Mouse (Mus musculus): Measurements from ENCODE around the gene Phf24. TPM values are rescaled to one million over a fixed set of nuclear protein-coding genes. Genes with fewer than 3 reads are reported as not detected.

The Phf24 gene
- total and polyA plus RNA-seq, 3 experiments, result 0.92 to 2.6 (median 1.8) TPM

- no peak for DNase-seq
These were observed 3.1 kb upstream of the Phf24 start for GRCm38 (mm10) chr4:42913391-42913790.

DNA sequence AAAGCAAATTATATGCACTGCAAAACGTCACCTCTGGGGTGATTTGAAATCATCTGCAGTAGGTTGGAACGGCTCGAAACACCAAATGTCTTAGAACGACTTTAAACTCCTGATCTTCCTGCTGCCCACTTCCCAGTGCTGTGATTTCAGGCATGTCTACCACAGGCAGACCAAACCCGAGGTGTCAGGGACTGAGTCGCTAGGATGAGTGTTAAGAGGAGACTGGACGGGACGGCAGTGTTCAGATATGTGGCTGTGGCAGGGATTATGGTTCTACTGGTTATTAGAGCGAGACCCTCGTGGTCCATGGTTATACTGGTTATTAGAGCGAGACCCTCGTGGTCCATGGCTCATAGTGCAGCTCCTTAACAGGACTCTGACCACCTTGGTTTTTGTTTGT, 1.1 kb upstream of the Phf24 start:
- DNase-seq, result no peak

DNA sequence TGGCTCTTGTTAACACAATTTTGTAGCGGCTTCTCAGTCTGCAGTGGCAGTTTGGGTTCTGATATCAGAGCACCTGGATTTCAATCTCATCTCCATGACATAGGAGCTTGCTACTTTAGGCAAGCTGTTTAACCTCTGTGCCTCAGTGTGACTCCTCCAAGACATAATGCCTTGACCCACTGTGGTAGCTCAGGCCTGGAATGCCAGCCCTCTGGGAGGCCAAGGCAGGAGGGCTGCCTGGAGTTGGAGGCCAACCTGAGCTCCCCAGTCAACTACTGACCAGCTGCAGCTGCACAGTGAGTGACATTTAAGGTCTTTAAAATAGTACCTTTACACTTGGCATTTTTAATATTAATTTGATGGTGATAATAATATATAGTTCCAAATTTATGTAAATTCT, 494 bp upstream of the Phf24 start:
- DNase-seq, result no peak

GRCm38 (mm10) chr4:42917402-42917774, 928 bp downstream of the Phf24 start:
- DNase-seq, result no peak

DNA sequence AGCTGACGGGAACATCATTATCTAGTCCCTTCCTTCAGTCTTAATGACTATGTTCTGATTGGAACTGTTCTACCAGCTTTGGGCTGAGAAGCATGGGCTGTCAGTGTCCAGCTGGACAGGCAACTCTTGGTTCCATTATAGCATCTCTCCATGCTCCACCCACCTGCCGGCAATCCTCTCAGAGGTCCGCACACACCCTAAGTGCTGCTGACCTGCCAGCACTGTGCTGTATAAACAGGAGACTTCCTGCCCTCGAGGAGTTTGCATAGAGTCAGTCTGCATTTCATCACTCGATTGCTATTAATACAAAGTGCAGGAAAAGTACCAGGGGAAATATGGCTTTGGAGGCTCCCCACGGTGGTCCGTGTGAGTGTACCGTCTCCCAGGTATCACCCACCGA, 4.3 kb downstream of the Phf24 start:
- DNase-seq, result no peak

DNA sequence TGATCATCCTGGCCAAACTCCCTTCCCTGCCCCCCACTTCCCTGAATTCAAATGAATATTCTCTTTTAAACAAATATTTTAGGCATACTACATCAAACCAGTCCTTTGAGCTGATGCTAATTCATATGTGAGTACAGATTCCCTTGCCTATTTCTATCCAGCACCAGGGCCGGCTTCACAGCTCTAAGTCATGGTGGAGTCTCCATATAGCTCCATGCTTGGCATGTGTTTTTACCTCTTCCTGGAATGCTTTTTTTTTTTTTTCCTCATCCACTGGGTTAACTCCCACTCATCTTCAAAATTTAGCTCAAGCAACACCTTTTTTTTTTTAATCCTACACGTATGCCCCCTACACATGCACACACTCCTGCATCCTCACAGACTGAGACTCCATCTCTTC, 5.1 kb downstream of the Phf24 start:
- DNase-seq, result no peak

- no peak for DNase-seq
These were observed 5.6 kb downstream of the Phf24 start for GRCm38 (mm10) chr4:42922056-42922455.

- DNase-seq, result no peak
These were observed 6.0 kb downstream of the Phf24 start for GRCm38 (mm10) chr4:42922461-42922860.

- no peak for DNase-seq
These were observed 7.7 kb downstream of the Phf24 start for GRCm38 (mm10) chr4:42924095-42924710.

DNA sequence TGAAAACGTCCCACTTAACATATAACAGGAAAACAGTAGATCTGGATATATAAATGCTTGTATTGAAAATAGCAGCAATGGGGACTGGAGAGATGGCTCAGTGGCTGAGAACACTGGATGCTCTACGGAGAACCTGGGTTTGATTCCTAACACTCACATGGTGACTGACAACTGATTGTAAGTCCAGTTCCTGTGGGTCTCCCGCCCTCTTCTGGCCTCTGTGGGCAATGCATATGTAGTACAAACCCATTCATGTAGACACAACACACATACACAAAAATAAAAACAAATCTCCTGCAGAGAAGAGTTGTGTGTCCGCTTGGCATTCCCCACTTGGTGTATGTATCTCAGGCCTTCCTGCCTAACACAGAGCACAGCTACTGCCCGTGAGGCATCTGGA, 11.7 kb downstream of the Phf24 start:
- no peak for DNase-seq

DNA sequence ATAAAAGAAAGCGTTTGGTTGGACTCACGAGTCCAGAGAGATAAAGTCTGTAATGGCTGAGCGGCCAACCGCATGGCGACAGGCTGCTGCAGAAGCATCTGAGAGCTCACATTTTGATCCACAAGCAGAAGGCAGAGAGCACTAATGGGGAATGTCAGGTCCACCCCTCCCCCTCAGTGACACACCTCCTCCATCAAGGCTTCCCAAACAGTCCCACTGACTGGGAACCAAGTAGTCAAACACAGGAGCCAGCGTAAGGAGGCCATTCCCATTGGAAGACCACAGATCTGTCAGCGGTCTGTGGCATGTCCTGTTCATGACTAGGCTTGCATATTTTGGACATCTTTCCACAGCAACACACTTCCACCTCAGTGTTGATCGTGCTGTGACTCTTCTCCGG, 12.5 kb downstream of the Phf24 start:
- no peak for DNase-seq

- no peak for DNase-seq
These were observed 15.9 kb downstream of the Phf24 start for GRCm38 (mm10) chr4:42932229-42932969.

- DNase-seq, result peak; percentile 67
These were observed 17.2 kb downstream of the Phf24 start for GRCm38 (mm10) chr4:42933630-42934029.

GRCm38 (mm10) chr4:42941396-42941795, 24.9 kb downstream of the Phf24 start:
- peak; percentile 46 for DNase-seq

DNA sequence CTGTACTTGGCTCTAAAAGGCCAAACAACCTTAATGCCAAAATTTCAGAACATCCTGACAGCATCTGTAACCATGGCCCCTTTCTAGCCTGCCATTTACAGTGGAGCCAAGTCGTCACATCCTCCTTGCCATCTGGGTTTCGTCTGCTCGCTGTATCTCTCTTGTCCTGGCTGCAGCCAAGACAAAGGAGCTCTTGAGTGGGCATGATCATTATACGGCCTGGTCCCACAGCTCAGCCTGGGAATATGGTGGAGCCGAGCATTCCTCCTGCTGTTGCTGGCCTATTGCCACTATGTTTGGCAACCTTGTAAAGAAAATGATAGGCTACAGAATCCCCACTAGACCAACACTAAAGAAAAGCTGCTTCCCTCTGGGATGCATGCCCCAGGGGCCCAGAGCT, 26.9 kb downstream of the Phf24 start:
- no peak for DNase-seq

DNA sequence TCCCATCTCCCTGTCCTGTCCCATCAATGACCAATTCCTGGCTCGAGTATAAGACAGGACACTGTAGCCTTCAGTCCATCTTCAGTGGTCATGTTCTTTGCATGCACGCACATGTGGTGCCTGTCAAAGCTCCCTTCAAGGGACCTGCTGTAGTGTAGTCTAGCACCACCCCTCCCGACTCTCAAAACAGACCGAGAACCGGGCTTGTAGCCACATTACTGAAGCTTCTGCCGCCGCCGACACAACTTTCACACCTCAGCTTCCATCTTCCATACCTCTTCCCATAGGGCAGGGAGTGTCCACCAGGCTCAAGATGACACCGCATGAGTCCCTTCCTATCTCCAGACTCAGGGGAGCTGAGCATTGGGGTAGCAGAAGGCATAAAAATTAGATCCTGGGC, 27.7 kb downstream of the Phf24 start:
- no peak for DNase-seq

GRCm38 (mm10) chr4:42945043-42945442, 28.6 kb downstream of the Phf24 start:
- peak; percentile 42 for DNase-seq

DNA sequence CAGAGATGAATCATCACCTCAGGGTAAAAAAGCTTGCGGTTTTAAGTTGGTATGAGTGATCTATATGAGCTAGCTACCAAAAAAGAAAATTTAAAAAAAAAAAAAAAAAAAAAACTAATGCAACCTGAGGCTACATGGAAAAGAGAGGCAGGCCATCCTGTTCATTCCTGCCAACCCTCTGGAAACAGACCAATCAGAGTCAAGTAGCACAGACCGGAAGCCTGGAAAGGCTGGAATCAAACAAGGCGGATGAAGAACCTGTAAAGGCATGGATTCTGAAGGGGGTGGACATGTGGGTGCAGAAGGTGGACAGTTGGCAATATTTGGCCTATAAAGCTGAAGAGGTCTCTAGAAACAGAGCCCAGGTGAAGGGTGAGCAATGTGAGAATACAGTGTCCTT, 29.0 kb downstream of the Phf24 start:
- no peak for DNase-seq

- peak; percentile 38 for DNase-seq
These were observed 29.5 kb downstream of the Phf24 start for GRCm38 (mm10) chr4:42945952-42946351.

DNA sequence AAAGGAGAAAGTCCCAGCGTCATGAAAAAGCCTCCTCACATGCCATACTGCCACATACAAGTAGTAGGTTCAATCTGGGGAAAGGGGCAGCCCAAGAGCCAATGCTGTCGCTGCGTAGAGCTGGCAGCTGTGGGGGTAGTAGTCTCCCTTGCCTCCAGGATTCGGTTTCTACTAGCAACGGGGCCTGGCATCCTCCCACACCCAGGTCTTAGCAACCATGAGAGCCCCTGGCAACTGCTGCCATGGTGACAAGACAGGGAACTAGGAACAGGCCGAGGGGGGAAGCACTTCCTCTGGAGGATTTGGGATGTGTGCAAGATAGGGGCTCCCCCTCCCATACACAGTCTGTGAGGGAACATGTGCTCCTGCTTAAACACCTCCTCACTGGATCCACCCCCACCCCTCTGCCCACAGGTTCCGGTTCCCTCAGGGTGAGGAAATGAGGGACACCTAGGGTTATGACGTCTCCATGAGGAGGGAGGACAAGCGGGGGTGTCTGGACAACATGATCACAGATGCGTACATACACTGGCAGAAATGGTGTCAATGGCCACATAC, 30.4 kb downstream of the Phf24 start:
- DNase-seq, result no peak

GRCm38 (mm10) chr4:42948527-42948926, 32.1 kb downstream of the Phf24 start:
- no peak for DNase-seq

DNA sequence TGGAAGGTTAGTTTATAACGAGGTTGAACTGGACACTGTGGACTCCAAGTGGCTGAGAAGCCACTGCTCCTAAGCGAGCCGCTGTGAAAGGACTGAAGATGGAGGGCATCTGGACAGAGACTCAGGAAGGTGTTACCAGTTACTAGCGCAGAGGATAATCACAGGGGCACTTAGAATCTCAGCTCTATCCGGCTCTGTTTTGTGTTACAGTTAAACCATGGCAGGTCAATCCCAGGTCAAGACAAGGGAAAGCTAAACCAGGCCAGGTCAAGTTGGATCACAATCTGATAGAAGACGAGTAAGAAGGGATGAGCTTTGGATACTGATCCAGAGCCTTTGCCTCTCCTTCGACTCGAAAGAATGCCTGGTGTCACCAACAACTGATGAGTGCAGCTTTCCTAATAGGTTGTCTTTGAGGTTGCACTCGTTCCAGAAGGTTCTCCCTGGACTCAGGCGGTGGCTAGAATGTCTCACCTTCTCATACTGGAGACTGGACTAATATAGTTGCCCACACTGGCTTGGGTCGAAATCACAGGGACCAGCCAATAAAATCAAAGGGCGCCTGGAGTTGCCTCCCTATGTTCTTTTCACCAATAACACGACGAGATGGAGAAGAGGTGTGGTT, 32.7 kb downstream of the Phf24 start:
- DNase-seq, result no peak

DNA sequence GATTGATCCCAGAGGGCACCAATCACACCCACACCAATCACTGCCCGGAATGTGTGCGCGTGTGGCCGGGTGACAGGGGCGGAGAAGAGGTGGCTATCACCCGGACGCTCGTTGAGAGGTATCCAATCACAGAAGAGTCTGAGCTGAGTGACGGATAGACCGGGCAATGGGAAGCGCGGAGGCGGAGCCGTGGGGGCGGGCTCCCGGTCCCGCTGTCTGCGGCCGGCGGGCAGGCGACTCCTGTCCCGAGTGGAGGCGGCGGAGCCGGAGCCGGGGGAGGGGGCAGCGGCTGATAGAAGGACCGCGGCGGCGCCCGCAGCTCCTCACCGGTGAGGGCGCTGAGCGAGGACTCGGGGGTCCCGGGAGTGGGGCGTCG, 33.2 kb downstream of the Phf24 start, which contains the start of gene Dnajb5:
Gene Dnajb5 (plus strand): TSS at position 139 of the 376 bp plus-strand sequence.
- peak; percentile 99 for DNase-seq

All from adrenal gland, adult 2 months (tissue).